Mouse (Mus musculus) midbrain, embryonic 11.5 days (tissue): ENCODE measurements at regions not wholly inside any gene's neighbourhood (a gene's known extent, or its start where the extent isn't known, plus 50 kb on each side); places are given as distances from the start of the nearest gene placed in this dataset.

Experiments used
- ATAC-seq: fragments of 200-750 bp; cut with Nextera tagmentation; 2 replicates; pipeline ENCODE4 v1.8.0; 2017; ENCODE audit warnings: moderate TSS enrichment, moderate library complexity; ENCODE audit not compliant: low FRiP score
- DNase-seq: peaks from one replicate; pipeline ENCODE4 v3.0.0; 2015; ENCODE audit warnings: low spot score; ENCODE audit errors: missing footprints
- H3K27ac ChIP-seq: fragments of 300-500 bp; sonication (generic); 2 replicates; pipeline ENCODE4 v1.5.1; 2014; ENCODE audit warnings: low read depth, low read length
- H3K27me3 ChIP-seq: fragments of 300-500 bp; sonication (generic); 2 replicates; pipeline ENCODE4 v1.6.1; 2014; ENCODE audit warnings: mild to moderate bottlenecking, low read length, moderate library complexity, mixed read lengths; ENCODE audit not compliant: control insufficient read depth, insufficient read depth
- H3K36me3 ChIP-seq: fragments of 300-500 bp; sonication (generic); 2 replicates; pipeline ENCODE4 v1.6.1; 2014; ENCODE audit warnings: mild to moderate bottlenecking, low read length, moderate library complexity, mixed read lengths; ENCODE audit not compliant: control insufficient read depth, insufficient read depth
- H3K4me1 ChIP-seq: fragments of 300-500 bp; sonication (generic); 2 replicates; pipeline ENCODE4 v1.6.1; 2014; ENCODE audit warnings: low read length; ENCODE audit not compliant: control insufficient read depth, insufficient read depth
- H3K4me2 ChIP-seq: fragments of 300-500 bp; sonication (generic); 2 replicates; pipeline ENCODE4 v1.6.1; 2014; ENCODE audit warnings: mild to moderate bottlenecking, moderate library complexity
- H3K4me3 ChIP-seq: fragments of 300-500 bp; sonication (generic); 2 replicates; pipeline ENCODE4 v1.5.1; 2014; ENCODE audit warnings: low read depth, low read length
- H3K9ac ChIP-seq: fragments of 300-500 bp; sonication (generic); 2 replicates; pipeline ENCODE4 v1.6.1; 2014; ENCODE audit warnings: low read length
- H3K9me3 ChIP-seq: fragments of 300-500 bp; sonication (generic); 2 replicates; pipeline ENCODE4 v1.6.1; 2016; ENCODE audit warnings: low read length; ENCODE audit not compliant: control insufficient read depth
- WGBS: fragments of 180-500 bp; shearing (Covaris S2); extraction: QIAGEN DNeasy Blood & Tissue Kit; methylation state at CpG from one replicate; pipeline ENCODE4 v1.1.7; 2014; 5-methylcytosine and 5-hydroxymethylcytosine counted together

DNA sequence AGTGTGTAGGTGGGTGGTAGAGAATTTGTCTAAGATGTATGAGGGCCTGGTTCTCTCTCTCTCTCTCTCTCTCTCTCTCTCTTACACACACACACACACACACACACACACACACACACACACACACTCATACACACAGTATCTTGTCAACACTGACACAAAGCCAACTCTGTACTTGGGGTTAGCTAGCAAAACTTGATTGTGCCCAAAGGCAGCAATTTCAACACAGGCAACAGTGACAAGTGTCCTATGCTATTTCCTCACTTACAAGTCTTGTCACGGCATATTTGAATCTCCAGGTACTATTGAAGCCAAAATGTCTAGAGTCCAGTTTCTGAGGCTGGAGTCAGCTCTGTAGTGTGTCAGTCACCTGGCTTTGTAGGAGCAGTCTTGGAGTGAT is 150.1 kb upstream of the Gm5148 start:
- ATAC-seq (no peak), DNase-seq (no peak)
- no peaks in the 10 kb centered on the region for H3K27me3 ChIP-seq
- H3K9me3 ChIP-seq = no peaks in the 10 kb centered on the region
- H3K9ac ChIP-seq = no peak overlapping the region
- no peaks in the 10 kb centered on the region for H3K36me3 ChIP-seq
- 96% methylated on average over 1 of the region's 1 CpGs for WGBS
- no peak overlapping the region for H3K4me3 ChIP-seq
- no peak overlapping the region for H3K27ac ChIP-seq
- H3K4me1 ChIP-seq = no peaks in the 10 kb centered on the region
- no peak overlapping the region for H3K4me2 ChIP-seq

DNA sequence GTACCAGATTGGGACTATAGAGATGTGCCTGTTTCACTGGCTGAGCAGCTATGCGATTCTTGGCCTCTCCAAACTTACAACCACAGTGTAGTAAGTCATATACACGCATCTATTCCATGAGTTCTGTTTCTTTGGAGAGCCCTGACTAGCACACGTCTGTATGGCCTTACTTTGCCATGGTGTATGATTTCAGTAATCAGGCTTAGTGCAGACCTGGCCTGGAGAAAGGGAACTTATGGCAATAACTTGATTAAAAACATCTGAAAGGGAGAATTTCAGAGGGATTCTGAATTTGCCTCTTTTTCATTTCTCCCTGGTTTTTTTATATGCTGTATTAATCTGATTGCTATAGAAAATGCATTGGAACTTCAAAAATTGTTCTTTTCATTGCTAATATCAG is 148.0 kb upstream of the Gm5148 start:
- H3K27ac ChIP-seq = no peak overlapping the region
- no peak overlapping the region for H3K9ac ChIP-seq
- no peak overlapping the region for H3K4me3 ChIP-seq
- H3K36me3 ChIP-seq = no peaks in the 10 kb centered on the region
- DNase-seq (peak; percentile 71), ATAC-seq (no peak)
- no peaks in the 10 kb centered on the region for H3K27me3 ChIP-seq
- WGBS = 87% methylated on average over 3 of the region's 3 CpGs
- no peak overlapping the region for H3K4me2 ChIP-seq
- H3K4me1 ChIP-seq = no peaks in the 10 kb centered on the region
- H3K9me3 ChIP-seq = no peaks in the 10 kb centered on the region

DNA sequence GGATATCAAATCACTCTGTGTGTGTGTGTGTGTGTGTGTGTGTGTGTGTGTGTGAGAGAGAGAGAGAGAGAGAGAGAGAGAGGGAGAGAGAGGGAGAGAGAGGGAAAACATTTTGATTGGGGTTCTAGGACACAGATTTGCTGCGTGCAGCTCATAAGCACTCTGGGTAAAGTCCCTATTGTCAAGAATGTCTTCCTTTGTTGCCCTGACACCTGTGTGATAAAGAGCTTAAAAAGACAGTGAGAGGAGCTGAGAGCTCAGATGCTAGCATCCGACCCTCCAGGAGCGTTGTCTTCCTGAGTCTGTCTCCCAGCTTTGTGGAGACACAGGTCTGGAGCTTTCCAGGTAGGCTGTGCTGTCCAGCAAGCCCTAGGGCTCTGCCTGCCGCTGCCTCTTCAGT is 146.8 kb upstream of the Gm5148 start:
- Histone ChIP-seq H3K4me1 (no peaks in the 10 kb centered on the region), H3K27ac (no peak overlapping the region), H3K4me3 (no peak overlapping the region), H3K36me3 (no peaks in the 10 kb centered on the region), H3K9me3 (no peaks in the 10 kb centered on the region), H3K4me2 (no peak overlapping the region), H3K9ac (no peak overlapping the region), H3K27me3 (no peaks in the 10 kb centered on the region)
- ATAC-seq (no peak), DNase-seq (peak; percentile 60)
- 64% methylated on average over 4 of the region's 4 CpGs for WGBS

GRCm38 (mm10) chr3:37868454-37868853 is 144.2 kb upstream of the Gm5148 start:
- H3K9ac ChIP-seq = no peak overlapping the region
- H3K27ac ChIP-seq = no peak overlapping the region
- no peaks in the 10 kb centered on the region for H3K4me1 ChIP-seq
- H3K4me3 ChIP-seq = no peak overlapping the region
- DNase-seq (no peak), ATAC-seq (no peak)
- no peaks in the 10 kb centered on the region for H3K9me3 ChIP-seq
- no peaks in the 10 kb centered on the region for H3K36me3 ChIP-seq
- H3K4me2 ChIP-seq = no peak overlapping the region
- H3K27me3 ChIP-seq = no peaks in the 10 kb centered on the region
- WGBS = 87% methylated on average over 4 of the region's 4 CpGs

GRCm38 (mm10) chr3:37862756-37863155 is 138.5 kb upstream of the Gm5148 start:
- H3K4me1 ChIP-seq = no peaks in the 10 kb centered on the region
- no peak overlapping the region for H3K9ac ChIP-seq
- H3K27me3 ChIP-seq = no peaks in the 10 kb centered on the region
- no peak overlapping the region for H3K4me2 ChIP-seq
- no peak overlapping the region for H3K27ac ChIP-seq
- H3K36me3 ChIP-seq = no peaks in the 10 kb centered on the region
- H3K9me3 ChIP-seq = no peaks in the 10 kb centered on the region
- ATAC-seq (no peak), DNase-seq (peak; percentile 81)
- H3K4me3 ChIP-seq = no peak overlapping the region
- 82% methylated on average over 9 of the region's 9 CpGs for WGBS

DNA sequence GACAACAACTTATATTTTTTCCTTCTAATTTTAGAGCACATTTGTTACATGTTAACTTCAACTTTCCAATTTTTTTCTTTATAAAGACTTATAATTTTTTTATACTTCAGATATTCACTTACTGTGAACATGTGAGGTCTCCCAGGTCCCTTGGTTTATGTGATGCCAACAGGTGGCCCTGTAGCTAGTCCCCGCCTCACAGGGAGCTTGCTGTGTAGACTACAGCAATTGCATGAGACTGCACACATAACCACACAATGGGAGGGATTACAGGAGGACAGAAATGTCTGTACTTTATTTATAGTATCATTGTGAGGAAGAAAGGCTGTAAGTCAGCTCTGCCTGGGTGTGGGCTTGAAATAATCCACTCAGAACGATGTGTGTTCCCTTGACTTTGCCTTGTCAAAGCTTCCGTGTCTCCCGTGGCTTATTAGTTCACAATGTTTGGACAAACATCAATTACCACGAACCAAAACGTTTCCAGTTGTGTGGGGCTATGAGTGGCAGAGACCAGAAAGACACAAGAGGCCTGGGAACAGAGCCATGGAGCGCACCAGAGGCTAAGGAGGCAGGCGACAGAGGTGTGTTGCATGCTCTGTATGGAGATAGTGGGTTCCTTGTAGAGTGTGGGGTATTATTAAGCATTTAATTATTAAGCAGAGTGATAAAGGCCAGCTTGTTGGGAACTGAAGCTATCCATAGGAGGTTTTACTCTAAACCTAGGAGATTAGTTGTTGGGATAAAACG is 136.6 kb upstream of the Gm5148 start:
- no peak overlapping the region for H3K9ac ChIP-seq
- ATAC-seq (no peak), DNase-seq (peak; percentile 35)
- no peak overlapping the region for H3K27ac ChIP-seq
- H3K9me3 ChIP-seq = no peaks in the 10 kb centered on the region
- WGBS = 79% methylated on average over 9 of the region's 9 CpGs
- H3K4me2 ChIP-seq = no peak overlapping the region
- H3K4me1 ChIP-seq = no peaks in the 10 kb centered on the region
- no peaks in the 10 kb centered on the region for H3K27me3 ChIP-seq
- no peaks in the 10 kb centered on the region for H3K36me3 ChIP-seq
- H3K4me3 ChIP-seq = no peak overlapping the region

DNA sequence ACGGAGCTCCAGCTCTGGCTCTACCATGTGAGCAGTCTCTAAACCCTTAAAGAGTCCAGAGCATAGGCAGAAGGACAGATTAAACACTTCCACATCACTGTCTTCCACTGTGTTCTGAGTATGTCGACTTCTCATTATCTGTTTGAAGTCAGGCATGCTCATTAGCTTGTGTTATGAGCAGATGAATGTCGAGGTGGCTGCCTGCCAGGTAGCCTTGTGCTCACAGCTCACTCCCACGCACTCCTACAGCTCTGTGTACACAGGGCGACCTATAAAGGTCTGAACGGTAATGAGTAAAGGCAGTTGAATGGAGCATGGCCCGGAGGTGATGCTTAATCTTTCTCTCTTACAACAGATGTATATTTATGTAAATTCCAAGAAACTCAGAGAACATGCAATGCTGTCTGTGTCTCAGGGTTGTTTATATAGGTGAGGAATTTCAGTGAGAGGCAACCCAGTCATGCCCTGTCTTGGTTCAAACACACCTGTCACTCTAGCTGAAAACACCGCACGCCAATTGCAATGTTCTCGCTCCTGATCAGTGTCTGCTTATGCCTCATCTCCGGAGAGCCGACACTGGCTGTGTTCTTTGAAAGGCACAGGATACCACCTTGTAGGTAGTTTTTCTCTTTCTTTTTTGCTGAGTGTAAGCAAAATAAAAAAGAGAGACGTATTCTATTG is 135.9 kb upstream of the Gm5148 start:
- Histone ChIP-seq H3K27me3 (no peaks in the 10 kb centered on the region), H3K4me3 (no peak overlapping the region), H3K9me3 (no peaks in the 10 kb centered on the region), H3K27ac (no peak overlapping the region), H3K36me3 (no peaks in the 10 kb centered on the region), H3K4me1 (no peaks in the 10 kb centered on the region), H3K9ac (no peak overlapping the region), H3K4me2 (no peak overlapping the region)
- ATAC-seq = no peak
- peak; percentile 45 for DNase-seq
- WGBS = 78% methylated on average over 13 of the region's 13 CpGs

GRCm38 (mm10) chr3:37858624-37859302 is 134.5 kb upstream of the Gm5148 start:
- DNase-seq (peak; percentile 78), ATAC-seq (no peak)
- Histone ChIP-seq H3K27ac (no peak overlapping the region), H3K36me3 (no peaks in the 10 kb centered on the region), H3K9me3 (no peaks in the 10 kb centered on the region), H3K27me3 (no peaks in the 10 kb centered on the region), H3K9ac (no peak overlapping the region), H3K4me1 (no peaks in the 10 kb centered on the region), H3K4me2 (no peak overlapping the region), H3K4me3 (no peak overlapping the region)
- WGBS = 84% methylated on average over 6 of the region's 6 CpGs
